Mouse (Mus musculus) testis, adult 2 months (tissue): ENCODE results near the gene Cfap69.

ENCODE experiments used
- CTCF ChIP-seq: fragments of 200-500 bp; IDR thresholded peaks from 2 replicates; pipeline ENCODE4 v1.5.1; 2012; ENCODE audit warnings: low read depth, mild to moderate bottlenecking, inconsistent platforms, low read length, moderate library complexity; ENCODE audit not compliant: control insufficient read depth, insufficient read depth, insufficient replicate concordance
- POLR2A ChIP-seq: fragments of 200-500 bp; IDR thresholded peaks from 2 replicates; pipeline ENCODE4 v1.6.1; 2012; ENCODE audit warnings: low read depth, mild to moderate bottlenecking, inconsistent platforms, low read length, moderate library complexity; ENCODE audit not compliant: control insufficient read depth

- TF ChIP-seq CTCF (no peak), POLR2A (no peak)
Observed at GRCm38 (mm10) chr5:5540385-5540784, 123.7 kb downstream of the Cfap69 start.
